Mouse (Mus musculus): ENCODE measurements around the gene Gapvd1. TPM values are rescaled to one million over a fixed set of nuclear protein-coding genes. Genes with fewer than 3 reads are reported as not detected.

Gene Gapvd1
- total and polyA plus RNA-seq, 3 experiments = 62.4 to 174 (median 96.7) TPM

DNA sequence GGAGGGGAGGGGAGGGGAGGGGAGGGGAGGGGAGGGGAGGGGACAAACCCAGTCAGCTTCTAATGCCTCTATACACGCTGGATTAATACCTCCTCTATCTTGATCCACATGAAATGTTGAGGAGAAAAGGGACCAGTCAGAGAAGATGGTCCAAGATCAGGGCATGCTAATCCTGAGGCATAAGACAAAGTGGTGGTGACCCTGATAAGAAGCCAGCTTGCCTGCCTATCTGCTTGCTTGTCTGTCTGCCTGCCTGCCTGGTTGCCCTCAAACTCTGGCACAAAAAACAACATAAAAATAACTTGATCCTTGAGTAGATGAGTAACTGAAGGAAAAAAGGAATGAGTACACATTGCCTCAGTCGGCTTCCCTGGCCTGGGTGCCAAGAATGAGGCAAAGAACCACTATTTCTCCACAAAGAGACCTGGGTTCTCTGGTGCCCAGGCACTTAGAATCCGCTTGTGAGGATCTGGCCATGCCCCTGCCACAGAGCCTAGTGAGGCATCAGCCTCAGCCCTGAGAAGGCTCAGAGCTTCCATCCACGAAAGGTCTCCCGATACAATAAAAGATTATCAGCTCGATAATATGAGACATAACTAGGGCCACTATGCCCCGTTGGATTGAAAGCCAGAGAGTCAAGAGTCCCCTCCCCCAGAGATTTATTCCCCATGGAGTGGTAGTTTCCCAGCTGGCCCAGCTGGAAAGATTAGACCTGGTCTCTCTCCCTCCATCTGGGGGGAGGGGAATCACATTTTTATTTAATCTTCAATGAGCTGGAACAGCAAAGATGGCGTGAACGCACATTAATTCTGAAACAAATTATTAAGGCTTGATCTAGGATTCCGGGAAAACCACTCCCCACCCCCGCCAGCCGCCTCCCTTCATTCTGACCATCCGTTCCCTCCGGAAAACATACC is 119.5 kb downstream of the Gapvd1 start:
- no peak overlapping the region for H3K9ac ChIP-seq (ENCODE audit: control insufficient read depth, low read depth, low read length, poor library complexity, severe bottlenecking)
- DNase-seq (ENCODE audit: low read depth, low spot score) = peak; percentile 25
- H3K27me3 ChIP-seq (ENCODE audit: control insufficient read depth in 1 of 2, insufficient read depth in 2 of 2, low read length in 2 of 2) = no peaks in the 10 kb centered on the region
- H3K4me1 ChIP-seq (ENCODE audit: control insufficient read depth in 1 of 2, insufficient read depth in 2 of 2, low read length in 2 of 2) = peaks cover 0 to 3% of the 10 kb centered on the region in 2 experiments; a peak in 2 of 4 replicates
- no peak overlapping the region for H3K27ac ChIP-seq (ENCODE audit: control insufficient read depth, low read depth, low read length)
- no peaks in the 10 kb centered on the region; a peak in 1 of 4 replicates for H3K36me3 ChIP-seq (ENCODE audit: control insufficient read depth in 1 of 2, insufficient read depth in 2 of 2, low read length in 2 of 2)
- peaks cover 1% of the 10 kb centered on the region; the same call in 1 of the 2 replicates for H3K79me2 ChIP-seq (ENCODE audit: control insufficient read depth, insufficient read depth, low read length, poor library complexity)
- TF ChIP-seq HCFC1 (IDR thresholded peaks at IDR 0.05; ENCODE audit: low read depth, low read length) (no peak), GATA1 (IDR thresholded peaks at IDR 0.05; ENCODE audit: low read depth, low read length) (0 out of 2 replicates have a peak, but pooled peaks have one; percentile 24)
- H3K4me3 ChIP-seq (ENCODE audit: control insufficient read depth in 1 of 2, insufficient read depth in 1 of 2, low read depth in 2 of 2, low read length in 2 of 2) = no peak overlapping the region
- no peaks in the 10 kb centered on the region for H3K9me3 ChIP-seq (replicated peaks; ENCODE audit: insufficient read depth, low read length)

DNA sequence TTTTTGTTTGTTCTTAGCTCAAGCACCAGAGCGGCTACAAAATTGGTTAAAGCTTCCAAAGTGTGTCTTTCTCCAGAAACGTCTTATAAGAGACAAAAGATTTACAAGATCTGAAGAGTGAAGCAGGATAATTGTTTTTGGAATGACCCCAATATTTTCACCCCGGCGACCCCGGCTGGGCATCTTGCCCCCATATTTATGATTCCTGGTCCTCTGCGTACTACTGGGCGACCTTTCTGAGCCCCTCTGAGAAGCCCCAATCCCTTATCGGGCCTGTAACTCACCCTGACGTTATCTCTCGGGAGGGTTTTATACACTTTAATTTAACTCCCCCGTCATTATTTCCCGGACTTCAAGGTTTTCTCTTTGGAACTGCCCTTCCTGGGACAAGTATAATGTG is 123.0 kb downstream of the Gapvd1 start:
- no peaks in the 10 kb centered on the region for H3K27me3 ChIP-seq (ENCODE audit: control insufficient read depth in 1 of 2, insufficient read depth in 2 of 2, low read length in 2 of 2)
- H3K36me3 ChIP-seq (ENCODE audit: control insufficient read depth in 1 of 2, insufficient read depth in 2 of 2, low read length in 2 of 2) = no peaks in the 10 kb centered on the region; a peak in 2 of 4 replicates
- no peaks in the 10 kb centered on the region for H3K9me3 ChIP-seq (replicated peaks; ENCODE audit: insufficient read depth, low read length)
- no peak overlapping the region for H3K4me3 ChIP-seq (ENCODE audit: control insufficient read depth in 1 of 2, insufficient read depth in 1 of 2, low read depth in 2 of 2, low read length in 2 of 2)
- TF ChIP-seq MYC (IDR thresholded peaks at IDR 0.05; ENCODE audit: low read depth, low read length) = no peak
- no peak for TF ChIP-seq E2F4 (IDR thresholded peaks at IDR 0.05; ENCODE audit: borderline replicate concordance, low read depth, low read length)
- no peak for TF ChIP-seq JUND (IDR thresholded peaks at IDR 0.05; ENCODE audit: low read depth, low read length)
- no peak for TF ChIP-seq KAT2A (conservative IDR thresholded peaks at IDR 0.05; ENCODE audit: low read depth, low read length)
- no peak for TF ChIP-seq MXI1 (IDR thresholded peaks at IDR 0.05; ENCODE audit: low read depth, low read length)
- no peak for TF ChIP-seq GABPA (IDR thresholded peaks at IDR 0.05; ENCODE audit: low read depth, low read length)
- TF ChIP-seq CHD2 (IDR thresholded peaks at IDR 0.05; ENCODE audit: low read length) = no peak
- TF ChIP-seq POLR2AphosphoS2 (IDR thresholded peaks at IDR 0.05; ENCODE audit: low read length) = no peak
- TF ChIP-seq NELFE (IDR thresholded peaks at IDR 0.05; ENCODE audit: low read depth, low read length) = no peak
- no peak for TF ChIP-seq MAX (IDR thresholded peaks at IDR 0.05; ENCODE audit: low read length)
- no peak for TF ChIP-seq RCOR1 (IDR thresholded peaks at IDR 0.05; ENCODE audit: low read depth, low read length)
- no peak for TF ChIP-seq MYB (IDR thresholded peaks at IDR 0.05; ENCODE audit: low read depth, low read length)
- no peak for TF ChIP-seq TAL1 (IDR thresholded peaks at IDR 0.05; ENCODE audit: low read length)
- no peak for TF ChIP-seq MEF2A (IDR thresholded peaks at IDR 0.05; ENCODE audit: extremely low read depth, insufficient replicate concordance, low read depth, low read length, poor library complexity, severe bottlenecking)
- no peak for TF ChIP-seq SMC3 (IDR thresholded peaks at IDR 0.05; ENCODE audit: low read depth, low read length)
- no peak for DNase-seq (ENCODE audit: low read depth, low spot score)
- H3K27ac ChIP-seq (ENCODE audit: control insufficient read depth, low read depth, low read length) = no peak overlapping the region
- peaks cover 3 to 6% of the 10 kb centered on the region in 2 experiments; a peak in 3 of 4 replicates for H3K4me1 ChIP-seq (ENCODE audit: control insufficient read depth in 1 of 2, insufficient read depth in 2 of 2, low read length in 2 of 2)
- H3K9ac ChIP-seq (ENCODE audit: control insufficient read depth, low read depth, low read length, poor library complexity, severe bottlenecking) = no peak overlapping the region
- H3K79me2 ChIP-seq (ENCODE audit: control insufficient read depth, insufficient read depth, low read length, poor library complexity) = no peaks in the 10 kb centered on the region

All from MEL (cell line).